Mouse (Mus musculus) layer of hippocampus, postnatal 25 days (tissue): Measurements from ENCODE around the gene Speg. TPM values are rescaled to one million over a fixed set of nuclear protein-coding genes. Genes with fewer than 3 reads are reported as not detected.

ENCODE experiments used
- DNase-seq, 2 experiments: peaks; one replicate each; pipeline ENCODE4 v3.0.0; 2022; ENCODE audit warnings: mixed read lengths in 2 of 2, low spot score in 1 of 2; ENCODE audit errors: extremely low spot score in 1 of 2
- total RNA-seq, 2 experiments: library from RNA; stranded (reverse); gene quantifications; 2 replicates each; pipeline ENCODE4 v1.2.3; 2021

Speg gene
- total RNA-seq, 2 experiments from 2014 or later, result 154 to 196 TPM

GRCm38 (mm10) chr1:75435475-75436328 lies 60.6 kb downstream of the Speg start, which contains the start of gene Gmppa:
TSS of gene Gmppa (plus strand) at chr1:75435930.
- peak; percentile 65 to 73 for DNase-seq

GRCm38 (mm10) chr1:75438782-75439181 lies 63.7 kb downstream of the Speg start:
- no peak for DNase-seq

- no peak for DNase-seq
These were observed 65.6 kb downstream of the Speg start for GRCm38 (mm10) chr1:75440661-75441060.

- no peak for DNase-seq
These were observed 66.4 kb downstream of the Speg start for GRCm38 (mm10) chr1:75441471-75441996.

- no peak for DNase-seq
These were observed 67.1 kb downstream of the Speg start for GRCm38 (mm10) chr1:75442171-75442570.

- no peak for DNase-seq
These were observed 67.7 kb downstream of the Speg start for GRCm38 (mm10) chr1:75442811-75443210.

GRCm38 (mm10) chr1:75443247-75444024 lies 68.3 kb downstream of the Speg start:
- DNase-seq, result no peak

GRCm38 (mm10) chr1:75444208-75444607 lies 69.1 kb downstream of the Speg start:
- DNase-seq, result no peak

- DNase-seq, result no peak
These were observed 70.1 kb downstream of the Speg start for GRCm38 (mm10) chr1:75445141-75445701.

GRCm38 (mm10) chr1:75445751-75446611 lies 70.9 kb downstream of the Speg start:
- DNase-seq, result peak; percentile 67 to 81

GRCm38 (mm10) chr1:75446656-75447055 lies 71.6 kb downstream of the Speg start:
- DNase-seq, result no peak

GRCm38 (mm10) chr1:75447265-75448051 lies 72.4 kb downstream of the Speg start:
- no peak for DNase-seq

GRCm38 (mm10) chr1:75448052-75448431 lies 72.9 kb downstream of the Speg start:
- DNase-seq, result no peak

GRCm38 (mm10) chr1:75448937-75449336 lies 73.8 kb downstream of the Speg start:
- no peak for DNase-seq

GRCm38 (mm10) chr1:75449377-75450135 lies 74.5 kb downstream of the Speg start:
- DNase-seq, result no peak

GRCm38 (mm10) chr1:75450314-75451005 lies 75.4 kb downstream of the Speg start, which contains the start of gene Asic4:
TSS of gene Asic4 (plus strand) at chr1:75450436.
- no peak for DNase-seq

GRCm38 (mm10) chr1:75451900-75452299 lies 76.8 kb downstream of the Speg start:
- no peak for DNase-seq

- no peak for DNase-seq
These were observed 80.3 kb downstream of the Speg start for GRCm38 (mm10) chr1:75455433-75455832.
